7 mouse cellular contexts compared by ENCODE assay signal in the genomic region with DNA sequence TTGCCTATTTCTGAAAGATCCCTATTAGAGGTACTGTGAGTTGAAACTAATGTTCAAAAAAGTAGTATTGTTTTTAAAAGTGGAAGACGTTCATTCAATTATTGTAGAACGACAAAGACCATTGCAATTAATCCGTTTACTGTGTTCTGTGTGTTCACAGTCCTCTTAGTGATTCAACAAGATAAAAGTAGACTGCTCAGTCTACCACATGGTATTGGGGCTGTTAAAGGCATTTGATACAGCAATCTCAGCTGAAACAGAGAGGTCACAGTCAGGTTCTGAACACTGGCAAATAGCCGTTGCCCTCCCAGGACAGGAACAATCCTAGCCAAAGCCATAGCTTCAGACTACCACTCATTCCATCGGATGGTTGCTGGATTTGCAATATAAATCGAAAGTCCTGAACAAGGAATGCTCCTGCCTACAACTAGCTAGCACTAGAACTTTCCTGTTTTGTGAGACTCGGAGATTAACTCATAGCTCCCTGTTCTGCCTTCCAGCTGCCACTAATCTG. TPM values are rescaled to one million over a fixed set of nuclear protein-coding genes. Genes with fewer than 3 reads are reported as not detected.
DNase-seq lines count a peak whose midpoint lies in the region; ATAC-seq and TF ChIP-seq lines count a peak whose summit lies in the region.

No protein-coding gene starts in this region.

- TF ChIP-seq CTCF in lung, embryonic 14.5 days (IDR thresholded peaks at IDR 0.05; ENCODE audit: low read depth): no peak
- no peak for TF ChIP-seq CTCF in olfactory bulb, adult 2 months (IDR thresholded peaks at IDR 0.05; ENCODE audit: insufficient read depth, low read depth, low read length)

- H3K36me3 ChIP-seq in lung, embryonic 14.5 days (ENCODE audit: insufficient read depth): no peaks in the 10 kb centered on the region
- no peaks in the 10 kb centered on the region for H3K36me3 ChIP-seq in forebrain, embryonic 14.5 days (ENCODE audit: control insufficient read depth, insufficient read depth, low read length)
- H3K36me3 ChIP-seq in limb, embryonic 11.5 days (ENCODE audit: control insufficient read depth, insufficient read depth, low read length): no peaks in the 10 kb centered on the region

- H3K4me3 ChIP-seq in lung, embryonic 14.5 days (ENCODE audit: low read depth, low read length): peak overlapping the region; percentile 55
- peak overlapping the region; percentile 64 for H3K4me3 ChIP-seq in forebrain, embryonic 14.5 days (ENCODE audit: low read depth, low read length)
- peak overlapping the region; percentile 49 for H3K4me3 ChIP-seq in limb, embryonic 11.5 days (ENCODE audit: low read depth, low read length)
- peak overlapping the region; percentile 70 for H3K4me3 ChIP-seq in olfactory bulb, adult 2 months (ENCODE audit: insufficient read depth, low read depth, low read length)

- peak overlapping the region; percentile 63; the same call in 1 of the 2 replicates for H3K9ac ChIP-seq in lung, embryonic 14.5 days
- peak overlapping the region; percentile 66 for H3K9ac ChIP-seq in forebrain, embryonic 14.5 days (ENCODE audit: low read length)
- no peak overlapping the region for H3K9ac ChIP-seq in limb, embryonic 11.5 days (ENCODE audit: low read length)

- WGBS in lung, embryonic 14.5 days: 24% methylated on average over 7 of the region's 7 CpGs
- WGBS in forebrain, embryonic 14.5 days: 31% methylated on average over 7 of the region's 7 CpGs
- WGBS in limb, embryonic 11.5 days: 37% methylated on average over 7 of the region's 7 CpGs
- 27% methylated on average over 7 of the region's 7 CpGs for whole genome bisulfite sequencing in olfactory bulb, adult 2 months

- ATAC-seq in lung, embryonic 14.5 days (ENCODE audit: insufficient read depth): peak; percentile 52; the same call in 1 of the 2 replicates
- peak; percentile 35 for ATAC-seq in forebrain, embryonic 14.5 days
- no peak for ATAC-seq in limb, embryonic 11.5 days (ENCODE audit: insufficient number of reproducible peaks, low FRiP score, low TSS enrichment, low read depth)

- H3K4me1 ChIP-seq in lung, embryonic 14.5 days (ENCODE audit: insufficient read depth): no peaks in the 10 kb centered on the region; the same call in 1 of the 2 replicates
- no peaks in the 10 kb centered on the region for H3K4me1 ChIP-seq in forebrain, embryonic 14.5 days (ENCODE audit: control insufficient read depth, insufficient read depth, low read length)
- no peaks in the 10 kb centered on the region for H3K4me1 ChIP-seq in limb, embryonic 11.5 days (ENCODE audit: control insufficient read depth, insufficient read depth, low read length)
- H3K4me1 ChIP-seq in olfactory bulb, adult 2 months (ENCODE audit: control insufficient read depth, insufficient read depth, low read length): no peaks in the 10 kb centered on the region

- H3K4me2 ChIP-seq in lung, embryonic 14.5 days: peak overlapping the region; percentile 71
- peak overlapping the region; percentile 54 for H3K4me2 ChIP-seq in forebrain, embryonic 14.5 days (ENCODE audit: low read length)
- H3K4me2 ChIP-seq in limb, embryonic 11.5 days (ENCODE audit: low read depth, severe bottlenecking): peak overlapping the region; percentile 71

- DNase-seq in lung, embryonic 14.5 days: no peak
- no peak for DNase-seq in lung, postnatal 36 days
- DNase-seq in forebrain, embryonic 14.5 days (ENCODE audit: low spot score): no peak
- no peak for DNase-seq in limb, embryonic 11.5 days (ENCODE audit: low spot score)
- DNase-seq in T-cell, adult 2 months (ENCODE audit: low spot score): no peak
- DNase-seq in B cell, adult 2 months: no peak

- no peak overlapping the region for H3K27ac ChIP-seq in lung, embryonic 14.5 days (ENCODE audit: low read depth)
- peak overlapping the region; percentile 81; the same call in 1 of the 2 replicates for H3K27ac ChIP-seq in forebrain, embryonic 14.5 days (ENCODE audit: low read depth, low read length)
- H3K27ac ChIP-seq in limb, embryonic 11.5 days (replicated peaks; ENCODE audit: low read depth, low read length): no peak overlapping the region
- H3K27ac ChIP-seq in olfactory bulb, adult 2 months (ENCODE audit: insufficient read depth, low read depth, low read length): peak overlapping the region; percentile 54; the same call in 1 of the 2 replicates

- TF ChIP-seq POLR2A in olfactory bulb, adult 2 months (IDR thresholded peaks at IDR 0.05; ENCODE audit: insufficient read depth, low read depth, low read length): no peak

- no peaks in the 10 kb centered on the region for H3K9me3 ChIP-seq in lung, embryonic 14.5 days (ENCODE audit: low read depth, low read length)
- H3K9me3 ChIP-seq in forebrain, embryonic 14.5 days (replicated peaks; ENCODE audit: control insufficient read depth, low read length): no peaks in the 10 kb centered on the region
- no peaks in the 10 kb centered on the region for H3K9me3 ChIP-seq in limb, embryonic 11.5 days (ENCODE audit: control insufficient read depth, low read length)

- H3K27me3 ChIP-seq in lung, embryonic 14.5 days (ENCODE audit: insufficient read depth, low read length): no peaks in the 10 kb centered on the region
- H3K27me3 ChIP-seq in forebrain, embryonic 14.5 days (replicated peaks; ENCODE audit: control insufficient read depth, insufficient read depth, low read length): no peaks in the 10 kb centered on the region
- peaks cover 15% of the 10 kb centered on the region; the same call in 1 of the 2 replicates for H3K27me3 ChIP-seq in limb, embryonic 11.5 days (ENCODE audit: control insufficient read depth, insufficient read depth, low read length)

RNA-seq across cellular contexts. Expression of a gene that starts 0.5 kb away (rescaled TPM):
- polyA plus RNA-seq in lung, embryonic 14.5 days (2014; fragmentation: Nextera tagmentation; extraction: Ambion mirVana): 55.9 and 61.2 TPM in 2 replicates
- 68.7 and 73.0 TPM in 2 replicates for polyA plus RNA-seq in forebrain, embryonic 14.5 days (2014; fragmentation: Nextera tagmentation; extraction: Ambion mirVana)
- polyA plus RNA-seq in limb, embryonic 11.5 days (2014; fragmentation: Nextera tagmentation; extraction: Ambion mirVana): 16.8 and 22.6 TPM in 2 replicates
- polyA plus RNA-seq in olfactory bulb, adult 2 months (2012; ENCODE audit: insufficient read depth, insufficient read length, low replicate concordance, missing spikeins): not detected in 2 replicates

Comparison
In these comparisons a context has a peak if more than half of its experiments do, and no peak if none do; other contexts are left out.
1. H3K27ac ChIP-seq: peak in forebrain, embryonic 14.5 days (single experiment) and olfactory bulb, adult 2 months (single experiment); none in lung, embryonic 14.5 days (single experiment) and limb, embryonic 11.5 days (single experiment).
2. RNA of a gene that starts 0.5 kb away (polyA plus RNA-seq): 68.7 to 73.0 TPM in forebrain, embryonic 14.5 days, 55.9 to 61.2 TPM in lung, embryonic 14.5 days and 16.8 to 22.6 TPM in limb, embryonic 11.5 days; not detected in olfactory bulb, adult 2 months; every median in the first group is over 10 times any median in the second.
3. Peak in every context shown above with its lines, with median percentiles within 50 percentile points of each other: H3K4me2 ChIP-seq and H3K4me3 ChIP-seq.